Mouse (Mus musculus) left cerebral cortex, postnatal 25 days (tissue): Measurements from ENCODE around the gene Fam50b. TPM values are rescaled to one million over a fixed set of nuclear protein-coding genes. Genes with fewer than 3 reads are reported as not detected.

Experiments used
- DNase-seq, 2 experiments: peaks; one replicate each; pipeline ENCODE4 v3.0.0; 2022; ENCODE audit warnings: low spot score in 2 of 2, mixed read lengths in 1 of 2
- intact Hi-C: fragments of 180-260 bp; cut with DNase I; formaldehyde crosslinking; loops from one replicate; pipeline ENCODE4 v1.15.1; 2025
- total RNA-seq, 2 experiments: library from RNA; stranded (reverse); gene quantifications; 2 replicates each; pipeline ENCODE4 v1.2.3; 2021

Fam50b gene
- total RNA-seq, 2 experiments from 2014 or later: not detected

- intact Hi-C loops: no loop called here
- no peak for DNase-seq
Observed at GRCm38 (mm10) chr13:34733780-34734179, 870 bp upstream of the Fam50b start.

GRCm38 (mm10) chr13:34737968-34738698 is 3.5 kb downstream of the Fam50b start:
- intact Hi-C loops: no loop called here
- DNase-seq: no peak

- no peak for DNase-seq
- intact Hi-C loops: no loop called here
Observed at GRCm38 (mm10) chr13:34738699-34738973, 4.0 kb downstream of the Fam50b start.

GRCm38 (mm10) chr13:34739071-34739470 is 4.4 kb downstream of the Fam50b start:
- intact Hi-C loops: no loop called here
- no peak for DNase-seq

GRCm38 (mm10) chr13:34741254-34741653 is 6.6 kb downstream of the Fam50b start:
- intact Hi-C loops: no loop called here
- no peak for DNase-seq

- intact Hi-C loops: no loop called here
- no peak for DNase-seq
Observed at GRCm38 (mm10) chr13:34741813-34742568, 7.3 kb downstream of the Fam50b start.

GRCm38 (mm10) chr13:34746811-34747210 is 12.2 kb downstream of the Fam50b start:
- intact Hi-C loops: no loop called here
- no peak for DNase-seq

- DNase-seq: no peak
- intact Hi-C loops: no loop called here
Observed at GRCm38 (mm10) chr13:34748530-34748929, 13.9 kb downstream of the Fam50b start.

GRCm38 (mm10) chr13:34759202-34759601 is 24.6 kb downstream of the Fam50b start:
- intact Hi-C loops: no loop called here
- DNase-seq: no peak

GRCm38 (mm10) chr13:34760518-34761287 is 26.1 kb downstream of the Fam50b start:
- DNase-seq: no peak
- intact Hi-C loops: no loop called here

GRCm38 (mm10) chr13:34762136-34762535 is 27.5 kb downstream of the Fam50b start:
- DNase-seq: peak in 1 of 2 experiments; percentile 12
- intact Hi-C loops: no loop called here

GRCm38 (mm10) chr13:34762865-34763264 is 28.2 kb downstream of the Fam50b start:
- intact Hi-C loops: no loop called here
- no peak for DNase-seq

- no peak for DNase-seq
- intact Hi-C loops: no loop called here
Observed at GRCm38 (mm10) chr13:34765269-34765668, 30.6 kb downstream of the Fam50b start.

GRCm38 (mm10) chr13:34766572-34766971 is 31.9 kb downstream of the Fam50b start:
- peak in 1 of 2 experiments; percentile 54 for DNase-seq
- intact Hi-C loops: no loop called here

- DNase-seq: peak; percentile 16 to 45
- intact Hi-C loops: no loop called here
Observed at GRCm38 (mm10) chr13:34767527-34768292, 33.1 kb downstream of the Fam50b start.

GRCm38 (mm10) chr13:34776767-34777166 is 42.1 kb downstream of the Fam50b start:
- intact Hi-C loops: no loop called here
- no peak for DNase-seq

- intact Hi-C loops: no loop called here
- no peak for DNase-seq
Observed at GRCm38 (mm10) chr13:34780856-34781610, 46.4 kb downstream of the Fam50b start.

- intact Hi-C loops: no loop called here
- no peak for DNase-seq
Observed at GRCm38 (mm10) chr13:34781611-34782009, 47.0 kb downstream of the Fam50b start.

GRCm38 (mm10) chr13:34784818-34785217 is 50.2 kb downstream of the Fam50b start:
- no peak for DNase-seq
- intact Hi-C loops: no loop called here
